Mouse (Mus musculus) frontal cortex, postnatal 36 days (tissue): Measurements from ENCODE around the gene Ppp2r2c.
A peak's percentile ranks its signal among the peaks of the same experiment; 100 is the strongest.
"Not testable (repeated sequence)": the region's sequence is repeated elsewhere in the genome, so short reads cannot be mapped to it uniquely, and the experiment has no call there.

ENCODE experiments used
- DNase-seq, 2 experiments: peaks; one replicate each; pipeline ENCODE4 v3.0.0; 2022; ENCODE audit warnings: low spot score in 2 of 2

Gene Ppp2r2c

DNA sequence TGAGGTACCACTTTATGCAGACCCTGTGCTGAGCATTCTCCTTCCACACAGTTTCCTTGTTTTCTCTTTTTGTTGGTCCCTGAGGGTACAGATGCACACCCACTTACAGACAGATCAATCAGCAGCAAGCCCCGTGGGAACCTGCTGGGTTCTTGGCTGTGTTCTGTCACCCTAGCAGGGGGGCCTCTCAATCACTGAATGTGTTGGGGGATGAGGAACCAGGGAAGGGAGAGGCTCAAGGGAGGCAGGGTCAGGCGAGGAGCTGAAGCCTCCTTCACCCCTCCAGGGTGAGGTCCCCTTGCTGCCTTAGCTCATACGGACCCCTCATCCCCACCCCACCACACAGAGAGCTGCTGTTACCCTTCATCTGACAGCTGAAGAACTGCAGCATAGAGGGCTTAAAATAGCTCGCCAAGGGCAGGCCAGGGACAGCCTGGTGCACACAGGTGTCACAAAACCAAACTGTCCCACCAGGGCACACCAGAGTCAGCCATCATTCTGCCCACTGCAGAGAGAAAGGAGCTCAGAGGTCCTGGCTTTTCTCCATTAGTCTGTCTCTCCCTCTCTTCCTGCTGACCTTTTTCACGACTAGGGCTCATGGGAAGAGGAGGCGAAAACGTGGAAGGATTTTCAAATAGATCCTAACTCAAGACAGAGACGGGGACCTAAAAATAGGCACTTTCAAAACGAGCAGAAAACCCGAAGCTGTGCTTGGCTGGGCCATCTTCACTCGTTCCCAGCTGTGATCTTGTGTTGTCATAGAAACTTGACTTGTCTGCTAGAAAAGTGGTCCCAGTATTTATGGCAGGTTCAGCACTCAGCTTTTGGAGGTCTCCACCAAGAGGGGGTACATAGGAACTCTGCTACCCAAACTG lies 55.8 kb downstream of the Ppp2r2c start:
- peak in 1 of 2 experiments; percentile 66 for DNase-seq

DNA sequence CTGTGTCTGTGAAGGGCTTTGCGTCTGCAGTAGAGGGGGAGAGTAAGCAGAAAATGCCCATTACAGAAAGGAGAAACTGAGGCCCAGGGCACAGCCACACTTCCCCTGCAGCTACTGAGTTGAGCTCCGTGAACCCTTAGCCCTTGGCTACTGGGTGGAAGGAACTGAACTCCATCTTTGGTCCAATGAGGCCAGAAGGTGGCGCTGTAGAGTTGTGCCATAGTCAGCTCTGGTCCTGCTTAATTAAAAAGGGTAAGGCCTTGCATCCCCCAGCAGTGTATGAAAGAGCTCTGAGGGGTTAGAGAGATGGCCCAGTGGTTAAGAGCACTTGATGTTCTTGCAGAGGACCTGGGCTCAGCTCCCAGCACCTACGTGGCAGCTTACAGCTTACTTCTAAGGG lies 60.4 kb downstream of the Ppp2r2c start:
- DNase-seq, result no peak

DNA sequence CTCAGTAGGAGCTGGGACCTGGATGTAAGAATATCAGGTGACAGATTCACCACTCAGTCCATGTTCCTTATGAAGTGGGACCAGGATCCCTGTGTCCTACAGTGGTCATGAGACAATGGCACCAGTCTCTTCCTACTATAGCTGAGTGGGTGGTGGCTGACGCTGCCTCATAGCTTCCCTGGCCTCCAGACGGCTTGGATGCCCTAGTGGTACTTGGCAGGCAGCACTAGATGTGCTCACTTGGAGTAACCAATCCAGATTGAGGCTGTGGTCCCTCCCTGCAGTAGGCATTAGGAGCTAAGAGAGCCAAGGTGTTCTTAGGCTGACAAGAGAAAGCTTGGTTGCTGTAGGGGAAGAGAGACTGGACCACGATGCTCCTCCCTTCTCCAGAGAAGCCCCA lies 61.1 kb downstream of the Ppp2r2c start:
- DNase-seq, result no peak

DNA sequence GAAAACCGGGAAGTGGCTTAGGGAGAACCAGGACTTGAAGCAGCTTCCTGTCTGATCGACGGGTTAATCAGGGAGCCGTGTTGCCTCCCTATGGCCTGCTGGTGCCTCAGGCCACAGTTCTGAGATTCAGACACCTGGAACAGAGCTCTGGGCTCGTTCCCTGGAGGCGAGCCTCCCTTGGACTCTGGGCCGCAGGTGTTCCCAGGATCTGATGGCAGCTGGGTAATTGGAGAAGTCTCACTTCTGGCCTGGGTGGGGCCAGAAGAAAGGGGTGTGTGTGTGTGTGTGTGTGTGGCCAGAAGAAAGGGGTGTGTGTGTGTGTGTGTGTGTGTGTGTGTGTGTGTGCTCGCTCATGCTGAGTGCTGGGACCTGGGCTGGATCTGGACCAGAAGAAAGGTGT lies 65.1 kb downstream of the Ppp2r2c start:
- no peak for DNase-seq

- peak in 1 of 2 experiments; percentile 66 for DNase-seq
Measured at GRCm38 (mm10) chr5:36935486-36936473, 67.5 kb downstream of the Ppp2r2c start.

DNA sequence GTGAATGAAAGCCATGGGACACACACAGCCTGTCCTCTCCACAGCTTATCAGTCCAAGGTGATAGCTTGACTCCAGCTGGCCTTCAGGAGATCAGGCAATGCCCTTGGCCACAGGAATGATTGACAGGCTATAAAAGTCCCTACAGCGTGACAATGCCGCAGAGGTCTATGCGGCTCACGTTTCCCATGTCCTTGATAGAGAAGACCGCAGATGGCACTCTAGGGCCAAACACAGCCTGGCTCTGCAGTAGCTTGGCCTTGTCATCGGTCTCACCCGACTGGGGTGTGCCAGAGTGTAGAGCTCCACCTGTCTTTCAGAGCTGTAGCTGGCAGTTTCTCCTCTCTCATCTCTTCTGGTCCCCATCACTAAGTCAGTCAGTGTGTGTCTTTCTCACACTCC lies 68.2 kb downstream of the Ppp2r2c start:
- no peak for DNase-seq

- no peak for DNase-seq
Measured at GRCm38 (mm10) chr5:36938021-36938420, 69.7 kb downstream of the Ppp2r2c start.

DNA sequence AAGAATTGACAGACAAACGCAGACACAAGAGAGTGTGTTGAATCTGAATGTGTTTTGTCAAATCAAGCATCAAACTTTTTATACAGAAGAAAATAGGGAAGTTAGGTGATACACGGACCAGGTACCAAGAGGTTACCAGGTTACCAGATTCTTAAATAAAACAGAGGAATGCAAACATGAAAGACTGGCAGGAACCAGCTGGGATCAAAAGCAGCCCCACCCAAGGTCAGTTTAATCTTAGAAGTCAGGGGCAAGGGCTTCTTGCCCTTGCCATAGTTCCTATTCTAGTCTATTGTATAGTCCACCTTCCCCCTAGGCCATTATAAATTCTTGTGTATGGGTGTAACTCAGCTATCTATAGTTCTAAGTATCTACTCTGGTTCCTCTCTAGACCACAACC lies 70.7 kb downstream of the Ppp2r2c start:
- DNase-seq, result not testable (repeated sequence)

DNA sequence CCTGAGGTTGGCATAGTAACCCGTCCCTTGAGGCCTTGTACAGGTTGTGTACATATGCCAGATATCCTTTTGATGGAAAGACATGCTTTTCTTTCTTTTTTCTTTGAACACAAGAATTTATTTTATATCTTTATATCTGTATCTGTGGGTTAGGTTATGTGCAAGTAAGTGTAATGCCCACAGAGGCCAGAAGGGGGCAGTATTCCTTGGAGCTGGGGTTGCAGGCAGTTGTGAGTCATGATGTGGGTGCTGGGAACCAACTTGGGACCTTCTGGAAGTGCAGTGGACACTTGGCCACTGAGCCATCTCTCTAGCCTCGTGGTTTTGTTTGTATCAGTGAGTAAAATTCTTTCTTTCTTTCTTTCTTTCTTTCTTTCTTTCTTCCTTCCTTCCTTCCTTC lies 74.1 kb downstream of the Ppp2r2c start:
- no peak for DNase-seq

GRCm38 (mm10) chr5:36944552-36944951 lies 76.2 kb downstream of the Ppp2r2c start:
- no peak for DNase-seq

GRCm38 (mm10) chr5:36945102-36945701 lies 76.9 kb downstream of the Ppp2r2c start:
- DNase-seq, result peak; percentile 58 to 80

- DNase-seq, result no peak
Measured at GRCm38 (mm10) chr5:36945713-36946112, 77.4 kb downstream of the Ppp2r2c start.

- peak in 1 of 2 experiments; percentile 68 for DNase-seq
Measured at GRCm38 (mm10) chr5:36946445-36946844, 78.1 kb downstream of the Ppp2r2c start.

- peak; percentile 76 to 82 for DNase-seq
Measured at GRCm38 (mm10) chr5:36948831-36949230, 80.5 kb downstream of the Ppp2r2c start.

DNA sequence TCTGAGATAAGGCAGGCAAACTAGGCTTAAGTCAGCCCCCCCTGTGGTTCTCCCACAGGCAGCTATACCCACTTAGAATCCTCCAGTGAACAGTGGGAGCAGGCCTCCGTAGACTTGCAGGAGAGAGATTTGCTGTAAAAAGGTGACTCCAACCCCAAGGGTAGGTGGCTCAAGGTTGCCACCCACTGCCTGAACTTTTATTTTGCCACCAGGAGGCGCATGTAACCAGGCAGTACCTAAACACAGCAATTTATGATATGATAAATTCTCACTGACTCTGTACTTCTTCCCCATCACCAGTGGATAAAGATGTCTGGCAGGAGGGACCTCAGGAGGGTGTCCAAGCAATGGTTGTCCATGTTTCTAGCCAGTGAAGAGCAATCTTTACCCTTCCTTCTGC lies 82.6 kb downstream of the Ppp2r2c start:
- no peak for DNase-seq

- DNase-seq, result no peak
Measured at GRCm38 (mm10) chr5:36952311-36952710, 84.0 kb downstream of the Ppp2r2c start.

DNA sequence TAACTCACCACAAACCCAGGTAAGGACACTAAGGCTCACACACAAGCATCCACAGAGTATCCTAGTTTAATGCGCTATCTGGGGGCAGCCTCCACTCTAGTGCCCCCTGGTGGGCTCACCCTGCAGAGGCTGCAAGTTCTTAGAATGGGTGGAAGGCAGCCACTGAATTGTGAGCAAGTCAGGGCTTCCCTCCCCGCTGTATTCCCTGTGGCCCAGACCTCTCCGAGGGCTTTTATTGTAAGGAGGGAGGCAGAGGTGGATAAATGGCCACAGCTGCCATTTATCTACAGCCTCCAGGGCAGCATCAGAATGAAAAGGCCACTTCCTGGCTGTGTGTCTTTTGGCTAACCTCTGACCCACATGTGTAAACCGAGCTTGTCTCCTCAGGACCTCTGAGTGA lies 87.1 kb downstream of the Ppp2r2c start:
- peak in 1 of 2 experiments; percentile 29 for DNase-seq

GRCm38 (mm10) chr5:36958837-36959236 lies 90.5 kb downstream of the Ppp2r2c start:
- DNase-seq, result peak; percentile 58 to 75

- peak; percentile 36 to 58 for DNase-seq
Measured at GRCm38 (mm10) chr5:36960501-36960900, 92.2 kb downstream of the Ppp2r2c start.

GRCm38 (mm10) chr5:36971587-36971986 lies 103.3 kb downstream of the Ppp2r2c start:
- DNase-seq, result no peak

DNA sequence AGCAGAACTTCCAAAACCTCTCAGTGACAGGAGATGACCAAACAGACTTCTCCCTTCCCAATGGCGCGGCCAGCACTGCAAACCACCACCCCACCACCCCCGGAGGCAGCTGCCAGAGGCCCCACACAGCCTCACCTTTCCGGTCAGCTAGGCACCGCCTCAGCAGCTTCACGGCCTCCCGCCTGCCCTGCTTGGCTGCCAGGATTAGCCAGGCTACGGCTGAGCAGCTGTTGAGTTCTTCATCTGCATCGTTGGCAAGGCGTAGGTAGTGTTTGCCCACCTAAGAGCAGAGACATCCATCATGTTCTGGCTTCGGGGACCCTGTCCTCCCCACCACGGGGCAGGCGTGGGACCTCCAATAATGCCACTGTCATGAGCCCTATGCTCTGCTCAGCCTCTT lies 107.0 kb downstream of the Ppp2r2c start:
- DNase-seq, result no peak

DNA sequence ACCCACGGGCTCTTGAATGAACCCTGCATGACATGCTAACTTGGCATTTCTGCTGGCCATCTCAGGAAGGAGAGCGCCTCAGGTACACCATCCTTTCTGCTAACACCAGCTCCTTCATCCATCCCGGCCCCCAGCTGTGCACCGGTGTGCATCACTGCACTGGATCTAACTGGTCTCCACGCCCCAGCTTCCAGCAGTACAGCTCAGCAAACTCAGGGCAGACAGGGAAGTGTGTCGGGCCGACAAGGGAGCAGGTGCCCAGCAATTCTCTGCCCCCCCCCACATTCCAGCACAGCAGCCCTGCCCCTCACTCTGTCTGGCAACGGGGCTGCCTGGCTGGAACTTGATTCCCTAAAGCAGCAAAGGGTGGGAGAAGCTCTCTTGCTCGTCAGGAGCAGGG lies 109.5 kb downstream of the Ppp2r2c start:
- DNase-seq, result no peak
